Mouse (Mus musculus) myocyte (in vitro differentiated cells): ENCODE measurements around the gene Fstl4. TPM values are rescaled to one million over a fixed set of nuclear protein-coding genes. Genes with fewer than 3 reads are reported as not detected.

Source experiments
- H3K27me3 ChIP-seq: one replicate; pipeline ENCODE4 v1.6.1; 2011; ENCODE audit not compliant: control insufficient read depth, insufficient read depth, insufficient read length
- H3K36me3 ChIP-seq: one replicate; pipeline ENCODE4 v1.6.1; 2011; ENCODE audit not compliant: control insufficient read depth, insufficient read depth
- H3K4me2 ChIP-seq: one replicate; pipeline ENCODE4 v1.6.1; 2011; ENCODE audit warnings: low read depth, control low read depth
- H3K4me3 ChIP-seq: one replicate; pipeline ENCODE4 v1.5.1; 2011; ENCODE audit warnings: mild to moderate bottlenecking, control low read depth, moderate library complexity
- H3K79me2 ChIP-seq: one replicate; pipeline ENCODE4 v1.6.1; 2011; ENCODE audit not compliant: control insufficient read depth, insufficient read depth
- H3ac ChIP-seq: one replicate; pipeline ENCODE4 v1.6.1; 2011; ENCODE audit not compliant: control insufficient read depth, insufficient read length
- CEBPB ChIP-seq: IDR thresholded peaks from 2 replicates; pipeline ENCODE4 v1.6.1; 2011; ENCODE audit warnings: mild to moderate bottlenecking, moderate library complexity; ENCODE audit not compliant: poor library complexity, insufficient read depth, severe bottlenecking
- E2F4 ChIP-seq: IDR thresholded peaks from one replicate; pipeline ENCODE4 v1.6.1; 2011; ENCODE audit warnings: mild to moderate bottlenecking, control low read depth, moderate library complexity; ENCODE audit not compliant: insufficient read depth
- MAX ChIP-seq: IDR thresholded peaks from one replicate; pipeline ENCODE4 v1.6.1; 2011; ENCODE audit warnings: low read depth, mild to moderate bottlenecking, control low read depth
- MYOD1 ChIP-seq, 3 experiments: IDR thresholded peaks; one replicate each; pipeline ENCODE4 v1.6.1; 2011; ENCODE audit warnings: control low read depth in 2 of 3, low read depth in 2 of 3, mild to moderate bottlenecking in 2 of 3, moderate library complexity in 1 of 3; ENCODE audit not compliant: insufficient read length in 2 of 3, control insufficient read depth in 1 of 3
- MYOG ChIP-seq, 3 experiments: IDR thresholded peaks; one replicate each; pipeline ENCODE4 v1.6.1; 2011; ENCODE audit warnings: control low read depth in 2 of 3, low read depth in 2 of 3, mild to moderate bottlenecking in 2 of 3; ENCODE audit not compliant: insufficient read length in 2 of 3, control insufficient read depth in 1 of 3, insufficient read depth in 1 of 3
- POLR2A ChIP-seq: IDR thresholded peaks from one replicate; pipeline ENCODE4 v1.6.1; 2011; ENCODE audit warnings: low read depth, mild to moderate bottlenecking, control low read depth, moderate library complexity; ENCODE audit not compliant: insufficient read length
- POLR2AphosphoS2 ChIP-seq: IDR thresholded peaks from one replicate; pipeline ENCODE4 v1.6.1; 2011; ENCODE audit warnings: low read depth, control low read depth; ENCODE audit not compliant: insufficient read length
- REST ChIP-seq: IDR thresholded peaks from one replicate; pipeline ENCODE4 v1.6.1; 2011; ENCODE audit warnings: mild to moderate bottlenecking, control low read depth, moderate library complexity; ENCODE audit not compliant: insufficient read depth, insufficient read length
- SRF ChIP-seq: IDR thresholded peaks from one replicate; pipeline ENCODE4 v1.6.1; 2011; ENCODE audit warnings: low read depth; ENCODE audit not compliant: control insufficient read depth, insufficient read length
- TCF12 ChIP-seq: IDR thresholded peaks from one replicate; pipeline ENCODE4 v1.6.1; 2011; ENCODE audit warnings: mild to moderate bottlenecking, control low read depth; ENCODE audit not compliant: poor library complexity, insufficient read depth, severe bottlenecking
- TCF3 ChIP-seq: IDR thresholded peaks from one replicate; pipeline ENCODE4 v1.6.1; 2011; ENCODE audit warnings: low read depth, control low read depth; ENCODE audit not compliant: insufficient read length
- USF1 ChIP-seq: IDR thresholded peaks from one replicate; pipeline ENCODE4 v1.6.1; 2011; ENCODE audit warnings: low read depth, mild to moderate bottlenecking, control low read depth, moderate library complexity
- polyA plus RNA-seq: library from polyadenylated mRNA; unstranded; fragments of >200 nt; fragmentation: generic; extraction: Trizol; gene quantifications from one replicate; pipeline ENCODE4 v1.2.1, GENCODE M21; 2012; ENCODE audit warnings: missing spikeins

The Fstl4 gene
- polyA plus RNA-seq, 1 experiment = not detected

- H3K4me2 ChIP-seq = no peak overlapping the region
- no peaks in the 10 kb centered on the region for H3K36me3 ChIP-seq
- no peaks in the 10 kb centered on the region for H3K79me2 ChIP-seq
- TF ChIP-seq CEBPB (no peak), USF1 (no peak), POLR2A (no peak), SRF (no peak), MYOD1 (IDR thresholded peaks at IDR 0.05; ENCODE audit: control insufficient read depth in 1 of 3, insufficient read length in 2 of 3, low read depth in 2 of 3) (peak in 2 of 3 experiments; percentile 22 to 39), TCF12 (no peak), MYOG (IDR thresholded peaks at IDR 0.05; ENCODE audit: control insufficient read depth in 1 of 3, insufficient read depth in 1 of 3, insufficient read length in 2 of 3, low read depth in 2 of 3) (peak in 1 of 3 experiments; percentile 39), REST (no peak)
- no peaks in the 10 kb centered on the region for H3K27me3 ChIP-seq
- H3K4me3 ChIP-seq = no peak overlapping the region
- H3ac ChIP-seq = no peak overlapping the region
These were observed 36.0 kb upstream of the Fstl4 start for GRCm38 (mm10) chr11:52728479-52728878.

- Histone ChIP-seq H3K4me2 (no peak overlapping the region), H3ac (no peak overlapping the region), H3K4me3 (no peak overlapping the region), H3K79me2 (no peaks in the 10 kb centered on the region), H3K27me3 (no peaks in the 10 kb centered on the region), H3K36me3 (no peaks in the 10 kb centered on the region)
- TF ChIP-seq SRF (no peak), POLR2AphosphoS2 (no peak), POLR2A (no peak), TCF12 (no peak), TCF3 (no peak), MYOG (IDR thresholded peaks at IDR 0.05; ENCODE audit: control insufficient read depth in 1 of 3, insufficient read depth in 1 of 3, insufficient read length in 2 of 3, low read depth in 2 of 3) (no peak), REST (no peak), MYOD1 (IDR thresholded peaks at IDR 0.05; ENCODE audit: control insufficient read depth in 1 of 3, insufficient read length in 2 of 3, low read depth in 2 of 3) (no peak), E2F4 (no peak), CEBPB (no peak), MAX (no peak), USF1 (no peak)
These were observed 34.5 kb upstream of the Fstl4 start for GRCm38 (mm10) chr11:52729890-52730289.

- Histone ChIP-seq H3K27me3 (no peaks in the 10 kb centered on the region), H3K4me2 (no peak overlapping the region), H3K79me2 (no peaks in the 10 kb centered on the region), H3K4me3 (no peak overlapping the region), H3K36me3 (no peaks in the 10 kb centered on the region), H3ac (no peak overlapping the region)
- TF ChIP-seq MAX = no peak
- TF ChIP-seq CEBPB = no peak
- TF ChIP-seq SRF = no peak
- no peak for TF ChIP-seq E2F4
- TF ChIP-seq POLR2A = no peak
These were observed 32.5 kb upstream of the Fstl4 start for GRCm38 (mm10) chr11:52731979-52732378.

GRCm38 (mm10) chr11:52734493-52735195, 29.8 kb upstream of the Fstl4 start:
- Histone ChIP-seq H3ac (no peak overlapping the region), H3K4me2 (no peak overlapping the region), H3K79me2 (no peaks in the 10 kb centered on the region), H3K27me3 (no peaks in the 10 kb centered on the region), H3K4me3 (no peak overlapping the region), H3K36me3 (no peaks in the 10 kb centered on the region)
- TF ChIP-seq REST (no peak), POLR2A (no peak), USF1 (no peak), CEBPB (no peak), POLR2AphosphoS2 (no peak), MAX (no peak), TCF12 (no peak), MYOG (IDR thresholded peaks at IDR 0.05; ENCODE audit: control insufficient read depth in 1 of 3, insufficient read depth in 1 of 3, insufficient read length in 2 of 3, low read depth in 2 of 3) (no peak), E2F4 (no peak), MYOD1 (IDR thresholded peaks at IDR 0.05; ENCODE audit: control insufficient read depth in 1 of 3, insufficient read length in 2 of 3, low read depth in 2 of 3) (no peak), TCF3 (no peak), SRF (no peak)

- no peak overlapping the region for H3K4me2 ChIP-seq
- no peaks in the 10 kb centered on the region for H3K36me3 ChIP-seq
- TF ChIP-seq POLR2A (no peak), MYOG (IDR thresholded peaks at IDR 0.05; ENCODE audit: control insufficient read depth in 1 of 3, insufficient read depth in 1 of 3, insufficient read length in 2 of 3, low read depth in 2 of 3) (no peak), MYOD1 (IDR thresholded peaks at IDR 0.05; ENCODE audit: control insufficient read depth in 1 of 3, insufficient read length in 2 of 3, low read depth in 2 of 3) (no peak), REST (no peak), SRF (no peak), USF1 (no peak), CEBPB (no peak), TCF3 (no peak), TCF12 (no peak), E2F4 (no peak)
- H3K4me3 ChIP-seq = no peak overlapping the region
- no peak overlapping the region for H3ac ChIP-seq
- H3K27me3 ChIP-seq = no peaks in the 10 kb centered on the region
- H3K79me2 ChIP-seq = no peaks in the 10 kb centered on the region
These were observed 25.2 kb upstream of the Fstl4 start for GRCm38 (mm10) chr11:52739187-52739586.
